Mouse (Mus musculus) heart, postnatal 0 days (tissue): ENCODE measurements around the gene Atp6v1c2.

Source experiments
- CTCF ChIP-seq: IDR thresholded peaks from 2 replicates; pipeline ENCODE4 v1.5.1; 2016; ENCODE audit warnings: antibody characterized with exemption, control low read depth, low read depth
- EP300 ChIP-seq: IDR thresholded peaks from 2 replicates; pipeline ENCODE4 v1.6.1; 2016; ENCODE audit warnings: antibody characterized with exemption, low read depth

GRCm38 (mm10) chr12:17369111-17369510 lies 40.0 kb upstream of the Atp6v1c2 start:
- TF ChIP-seq CTCF (no peak), EP300 (no peak)
